Mouse (Mus musculus): Measurements from ENCODE around the gene Grip1. TPM values are rescaled to one million over a fixed set of nuclear protein-coding genes. Genes with fewer than 3 reads are reported as not detected.

Gene Grip1
- polyA plus RNA-seq, 1 experiment from 2014 or later = 4.8 TPM

- peaks cover 11% of the 10 kb centered on the region; the same call in 1 of the 2 replicates for H3K4me1 ChIP-seq
- H3K4me3 ChIP-seq (replicated peaks) = no peak overlapping the region
- no peaks in the 10 kb centered on the region for H3K9me3 ChIP-seq (replicated peaks)
- H3K9ac ChIP-seq = no peak overlapping the region
- H3K36me3 ChIP-seq = no peaks in the 10 kb centered on the region
- WGBS = 87% methylated on average over 2 of the region's 2 CpGs
- H3K4me2 ChIP-seq (replicated peaks) = no peak overlapping the region
- H3K27me3 ChIP-seq = no peaks in the 10 kb centered on the region
- no peak overlapping the region for H3K27ac ChIP-seq (replicated peaks)
- ATAC-seq (ENCODE audit: insufficient number of reproducible peaks, low FRiP score, low TSS enrichment, low read depth) = no peak
Measured at GRCm38 (mm10) chr10:119458991-119459390, 5.4 kb downstream of the Grip1 start.

GRCm38 (mm10) chr10:119463345-119463744 lies 9.7 kb downstream of the Grip1 start:
- no peak overlapping the region for H3K9ac ChIP-seq
- WGBS = 90% methylated on average over 7 of the region's 7 CpGs
- no peaks in the 10 kb centered on the region for H3K9me3 ChIP-seq (replicated peaks)
- no peaks in the 10 kb centered on the region for H3K36me3 ChIP-seq
- no peaks in the 10 kb centered on the region for H3K4me1 ChIP-seq
- no peak overlapping the region for H3K27ac ChIP-seq (replicated peaks)
- ATAC-seq (ENCODE audit: insufficient number of reproducible peaks, low FRiP score, low TSS enrichment, low read depth) = no peak
- no peak overlapping the region for H3K4me3 ChIP-seq (replicated peaks)
- no peak overlapping the region for H3K4me2 ChIP-seq (replicated peaks)
- H3K27me3 ChIP-seq = no peaks in the 10 kb centered on the region

GRCm38 (mm10) chr10:119463793-119464192 lies 10.2 kb downstream of the Grip1 start:
- H3K36me3 ChIP-seq = no peaks in the 10 kb centered on the region
- H3K4me2 ChIP-seq (replicated peaks) = no peak overlapping the region
- H3K4me3 ChIP-seq (replicated peaks) = no peak overlapping the region
- no peaks in the 10 kb centered on the region for H3K9me3 ChIP-seq (replicated peaks)
- 86% methylated on average over 7 of the region's 7 CpGs for WGBS
- no peak overlapping the region for H3K9ac ChIP-seq
- H3K27ac ChIP-seq (replicated peaks) = no peak overlapping the region
- no peaks in the 10 kb centered on the region for H3K27me3 ChIP-seq
- ATAC-seq (ENCODE audit: insufficient number of reproducible peaks, low FRiP score, low TSS enrichment, low read depth) = no peak
- no peaks in the 10 kb centered on the region for H3K4me1 ChIP-seq

GRCm38 (mm10) chr10:119467976-119468375 lies 14.3 kb downstream of the Grip1 start:
- no peak overlapping the region for H3K27ac ChIP-seq (replicated peaks)
- no peaks in the 10 kb centered on the region for H3K4me1 ChIP-seq
- 92% methylated on average over 18 of the region's 18 CpGs for WGBS

GRCm38 (mm10) chr10:119470096-119470495 lies 16.5 kb downstream of the Grip1 start:
- no peaks in the 10 kb centered on the region for H3K36me3 ChIP-seq
- no peaks in the 10 kb centered on the region for H3K27me3 ChIP-seq
- no peak for ATAC-seq (ENCODE audit: insufficient number of reproducible peaks, low FRiP score, low TSS enrichment, low read depth)
- WGBS = 100% methylated on average over 1 of the region's 1 CpGs
- no peak overlapping the region for H3K27ac ChIP-seq (replicated peaks)
- H3K4me3 ChIP-seq (replicated peaks) = no peak overlapping the region
- H3K9me3 ChIP-seq (replicated peaks) = no peaks in the 10 kb centered on the region
- no peak overlapping the region for H3K4me2 ChIP-seq (replicated peaks)
- H3K9ac ChIP-seq = no peak overlapping the region
- H3K4me1 ChIP-seq = no peaks in the 10 kb centered on the region

More at GRCm38 (mm10) chr10:119467976-119468375, 14.3 kb downstream of the Grip1 start:
- Histone ChIP-seq H3K4me3 (replicated peaks) (no peak overlapping the region), H3K36me3 (no peaks in the 10 kb centered on the region), H3K9ac (no peak overlapping the region), H3K27me3 (no peaks in the 10 kb centered on the region), H3K9me3 (replicated peaks) (no peaks in the 10 kb centered on the region), H3K4me2 (replicated peaks) (no peak overlapping the region)
- no peak for ATAC-seq (ENCODE audit: insufficient number of reproducible peaks, low FRiP score, low TSS enrichment, low read depth)

GRCm38 (mm10) chr10:119475166-119475565 lies 21.5 kb downstream of the Grip1 start:
- ATAC-seq (ENCODE audit: insufficient number of reproducible peaks, low FRiP score, low TSS enrichment, low read depth) = no peak
- Histone ChIP-seq H3K27me3 (no peaks in the 10 kb centered on the region), H3K36me3 (no peaks in the 10 kb centered on the region), H3K4me2 (replicated peaks) (no peak overlapping the region), H3K4me3 (replicated peaks) (no peak overlapping the region), H3K4me1 (no peaks in the 10 kb centered on the region), H3K9me3 (replicated peaks) (no peaks in the 10 kb centered on the region), H3K27ac (replicated peaks) (no peak overlapping the region), H3K9ac (no peak overlapping the region)
- 60% methylated on average over 9 of the region's 9 CpGs for WGBS

- 87% methylated on average over 8 of the region's 8 CpGs for WGBS
Measured at GRCm38 (mm10) chr10:119477661-119478060, 24.0 kb downstream of the Grip1 start.

GRCm38 (mm10) chr10:119483068-119483705 lies 29.6 kb downstream of the Grip1 start:
- H3K27me3 ChIP-seq = no peaks in the 10 kb centered on the region
- H3K9me3 ChIP-seq (replicated peaks) = no peaks in the 10 kb centered on the region
- H3K4me1 ChIP-seq = no peaks in the 10 kb centered on the region
- no peak overlapping the region for H3K9ac ChIP-seq
- 67% methylated on average over 17 of the region's 17 CpGs for WGBS
- H3K27ac ChIP-seq (replicated peaks) = no peak overlapping the region
- no peaks in the 10 kb centered on the region for H3K36me3 ChIP-seq
- H3K4me2 ChIP-seq (replicated peaks) = no peak overlapping the region
- ATAC-seq (ENCODE audit: insufficient number of reproducible peaks, low FRiP score, low TSS enrichment, low read depth) = no peak
- no peak overlapping the region for H3K4me3 ChIP-seq (replicated peaks)

More at GRCm38 (mm10) chr10:119477661-119478060, 24.0 kb downstream of the Grip1 start:
- Histone ChIP-seq H3K27me3 (no peaks in the 10 kb centered on the region), H3K4me3 (replicated peaks) (no peak overlapping the region), H3K4me2 (replicated peaks) (no peak overlapping the region), H3K27ac (replicated peaks) (no peak overlapping the region), H3K9me3 (replicated peaks) (no peaks in the 10 kb centered on the region), H3K9ac (no peak overlapping the region), H3K36me3 (no peaks in the 10 kb centered on the region), H3K4me1 (no peaks in the 10 kb centered on the region)
- no peak for ATAC-seq (ENCODE audit: insufficient number of reproducible peaks, low FRiP score, low TSS enrichment, low read depth)

- no peak for ATAC-seq (ENCODE audit: insufficient number of reproducible peaks, low FRiP score, low TSS enrichment, low read depth)
- H3K4me3 ChIP-seq (replicated peaks) = no peak overlapping the region
- H3K4me2 ChIP-seq (replicated peaks) = no peak overlapping the region
- WGBS = 21% methylated on average over 6 of the region's 6 CpGs
- H3K36me3 ChIP-seq = no peaks in the 10 kb centered on the region
- H3K27me3 ChIP-seq = no peaks in the 10 kb centered on the region
- no peaks in the 10 kb centered on the region for H3K4me1 ChIP-seq
- no peaks in the 10 kb centered on the region for H3K9me3 ChIP-seq (replicated peaks)
- no peak overlapping the region for H3K27ac ChIP-seq (replicated peaks)
- no peak overlapping the region for H3K9ac ChIP-seq
Measured at GRCm38 (mm10) chr10:119483766-119484165, 30.1 kb downstream of the Grip1 start.

- no peaks in the 10 kb centered on the region for H3K4me1 ChIP-seq
- no peak overlapping the region for H3K27ac ChIP-seq (replicated peaks)
- H3K4me2 ChIP-seq (replicated peaks) = no peak overlapping the region
- H3K4me3 ChIP-seq (replicated peaks) = no peak overlapping the region
- H3K9me3 ChIP-seq (replicated peaks) = no peaks in the 10 kb centered on the region
- H3K9ac ChIP-seq = no peak overlapping the region
- WGBS = 90% methylated on average over 7 of the region's 7 CpGs
- ATAC-seq (ENCODE audit: insufficient number of reproducible peaks, low FRiP score, low TSS enrichment, low read depth) = no peak
- H3K27me3 ChIP-seq = no peaks in the 10 kb centered on the region
- no peaks in the 10 kb centered on the region for H3K36me3 ChIP-seq
Measured at GRCm38 (mm10) chr10:119486936-119487335, 33.3 kb downstream of the Grip1 start.

- ATAC-seq (ENCODE audit: insufficient number of reproducible peaks, low FRiP score, low TSS enrichment, low read depth) = no peak
- WGBS = 89% methylated on average over 18 of the region's 18 CpGs
- H3K9me3 ChIP-seq (replicated peaks) = no peaks in the 10 kb centered on the region
- no peak overlapping the region for H3K4me3 ChIP-seq (replicated peaks)
- H3K4me2 ChIP-seq (replicated peaks) = no peak overlapping the region
- no peaks in the 10 kb centered on the region for H3K27me3 ChIP-seq
- no peaks in the 10 kb centered on the region for H3K36me3 ChIP-seq
- no peak overlapping the region for H3K9ac ChIP-seq
- no peaks in the 10 kb centered on the region for H3K4me1 ChIP-seq
- no peak overlapping the region for H3K27ac ChIP-seq (replicated peaks)
Measured at GRCm38 (mm10) chr10:119490831-119491230, 37.2 kb downstream of the Grip1 start.

- Histone ChIP-seq H3K9me3 (replicated peaks) (no peaks in the 10 kb centered on the region), H3K36me3 (no peaks in the 10 kb centered on the region), H3K27ac (replicated peaks) (no peak overlapping the region), H3K4me2 (replicated peaks) (no peak overlapping the region), H3K27me3 (no peaks in the 10 kb centered on the region), H3K4me3 (replicated peaks) (no peak overlapping the region), H3K4me1 (peaks cover 3% of the 10 kb centered on the region; the same call in 1 of the 2 replicates), H3K9ac (no peak overlapping the region)
- ATAC-seq (ENCODE audit: insufficient number of reproducible peaks, low FRiP score, low TSS enrichment, low read depth) = no peak
- WGBS = 90% methylated on average over 8 of the region's 8 CpGs
Measured at GRCm38 (mm10) chr10:119495317-119495716, 41.7 kb downstream of the Grip1 start.
